Mouse (Mus musculus): ENCODE results near the gene Ctf1. TPM values are rescaled to one million over a fixed set of nuclear protein-coding genes. Genes with fewer than 3 reads are reported as not detected.

Ctf1 gene
- polyA plus RNA-seq (2014; fragmentation: Illumina TruSeq; extraction: RNeasy Lipid Tissue Mini Kit (QIAGEN cat#74804); ENCODE audit: low read depth, low replicate concordance), result 5.1 TPM

GRCm38 (mm10) chr7:127712461-127713385, at the start of gene Ctf1:
Ctf1 (plus strand) TSS chr7:127712736.

GRCm38 (mm10) chr7:127708207-127709078, 4.1 kb upstream of the Ctf1 start, which contains the start of gene Bcl7c:
Bcl7c (minus strand) TSS chr7:127708933.

GRCm38 (mm10) chr7:127732066-127732465, 19.5 kb downstream of the Ctf1 start, which contains the start of gene Ctf2:
Ctf2 (minus strand) TSS chr7:127732166.

GRCm38 (mm10) chr7:127744366-127745045, 32.0 kb downstream of the Ctf1 start, which contains the start of gene Fbxl19:
Fbxl19 (plus strand) TSS chr7:127744543.

Other genes starting within 250 kb of the Ctf1 start
- 12.3 TPM for gene Fbrs, start 233.5 kb upstream of the Ctf1 start, polyA plus RNA-seq (2014; fragmentation: Illumina TruSeq; extraction: RNeasy Lipid Tissue Mini Kit (QIAGEN cat#74804); ENCODE audit: low read depth, low replicate concordance)
- 6.5 TPM for gene Srcap, start 200.8 kb upstream of the Ctf1 start, polyA plus RNA-seq (2014; fragmentation: Illumina TruSeq; extraction: RNeasy Lipid Tissue Mini Kit (QIAGEN cat#74804); ENCODE audit: low read depth, low replicate concordance)
- 4.6 TPM for gene Gm42715, start 193.2 kb upstream of the Ctf1 start, polyA plus RNA-seq (2014; fragmentation: Illumina TruSeq; extraction: RNeasy Lipid Tissue Mini Kit (QIAGEN cat#74804); ENCODE audit: low read depth, low replicate concordance)
- not detected for gene Tmem265, start 151.3 kb upstream of the Ctf1 start, polyA plus RNA-seq (2014; fragmentation: Illumina TruSeq; extraction: RNeasy Lipid Tissue Mini Kit (QIAGEN cat#74804); ENCODE audit: low read depth, low replicate concordance)
- 445 TPM for gene Phkg2, start 139.4 kb upstream of the Ctf1 start, polyA plus RNA-seq (2014; fragmentation: Illumina TruSeq; extraction: RNeasy Lipid Tissue Mini Kit (QIAGEN cat#74804); ENCODE audit: low read depth, low replicate concordance)
- 22.2 TPM for gene Ccdc189, start 124.1 kb upstream of the Ctf1 start, polyA plus RNA-seq (2014; fragmentation: Illumina TruSeq; extraction: RNeasy Lipid Tissue Mini Kit (QIAGEN cat#74804); ENCODE audit: low read depth, low replicate concordance)
- gene Rnf40, start 124.0 kb upstream of the Ctf1 start, polyA plus RNA-seq (2014; fragmentation: Illumina TruSeq; extraction: RNeasy Lipid Tissue Mini Kit (QIAGEN cat#74804); ENCODE audit: low read depth, low replicate concordance), result 6.3 TPM
- gene Zfp629, start 96.9 kb upstream of the Ctf1 start, polyA plus RNA-seq (2014; fragmentation: Illumina TruSeq; extraction: RNeasy Lipid Tissue Mini Kit (QIAGEN cat#74804); ENCODE audit: low read depth, low replicate concordance), result 7.4 TPM
- 3.0 TPM for gene Bcl7c, start 3.8 kb upstream of the Ctf1 start, polyA plus RNA-seq (2014; fragmentation: Illumina TruSeq; extraction: RNeasy Lipid Tissue Mini Kit (QIAGEN cat#74804); ENCODE audit: low read depth, low replicate concordance)
- gene Ctf2, start 19.4 kb downstream of the Ctf1 start, polyA plus RNA-seq (2014; fragmentation: Illumina TruSeq; extraction: RNeasy Lipid Tissue Mini Kit (QIAGEN cat#74804); ENCODE audit: low read depth, low replicate concordance), result not detected
- gene Fbxl19, start 31.8 kb downstream of the Ctf1 start, polyA plus RNA-seq (2014; fragmentation: Illumina TruSeq; extraction: RNeasy Lipid Tissue Mini Kit (QIAGEN cat#74804); ENCODE audit: low read depth, low replicate concordance), result 2.2 TPM
- gene Orai3, start 57.1 kb downstream of the Ctf1 start, polyA plus RNA-seq (2014; fragmentation: Illumina TruSeq; extraction: RNeasy Lipid Tissue Mini Kit (QIAGEN cat#74804); ENCODE audit: low read depth, low replicate concordance), result 1.1 TPM
- gene Setd1a, start 63.9 kb downstream of the Ctf1 start, polyA plus RNA-seq (2014; fragmentation: Illumina TruSeq; extraction: RNeasy Lipid Tissue Mini Kit (QIAGEN cat#74804); ENCODE audit: low read depth, low replicate concordance), result 7.2 TPM
- gene Gm49388, start 72.9 kb downstream of the Ctf1 start, polyA plus RNA-seq (2014; fragmentation: Illumina TruSeq; extraction: RNeasy Lipid Tissue Mini Kit (QIAGEN cat#74804); ENCODE audit: low read depth, low replicate concordance), result not detected
- 1.9 TPM for gene Hsd3b7, start 87.9 kb downstream of the Ctf1 start, polyA plus RNA-seq (2014; fragmentation: Illumina TruSeq; extraction: RNeasy Lipid Tissue Mini Kit (QIAGEN cat#74804); ENCODE audit: low read depth, low replicate concordance)
- gene Stx4a, start 111.6 kb downstream of the Ctf1 start, polyA plus RNA-seq (2014; fragmentation: Illumina TruSeq; extraction: RNeasy Lipid Tissue Mini Kit (QIAGEN cat#74804); ENCODE audit: low read depth, low replicate concordance), result 3.1 TPM
- gene Stx1b, start 111.8 kb downstream of the Ctf1 start, polyA plus RNA-seq (2014; fragmentation: Illumina TruSeq; extraction: RNeasy Lipid Tissue Mini Kit (QIAGEN cat#74804); ENCODE audit: low read depth, low replicate concordance), result 0.49 TPM
- gene Zfp646, start 163.5 kb downstream of the Ctf1 start, polyA plus RNA-seq (2014; fragmentation: Illumina TruSeq; extraction: RNeasy Lipid Tissue Mini Kit (QIAGEN cat#74804); ENCODE audit: low read depth, low replicate concordance), result 21.3 TPM
- gene Zfp668, start 164.1 kb downstream of the Ctf1 start, polyA plus RNA-seq (2014; fragmentation: Illumina TruSeq; extraction: RNeasy Lipid Tissue Mini Kit (QIAGEN cat#74804); ENCODE audit: low read depth, low replicate concordance), result 0.91 TPM
- gene Prss53, start 178.2 kb downstream of the Ctf1 start, polyA plus RNA-seq (2014; fragmentation: Illumina TruSeq; extraction: RNeasy Lipid Tissue Mini Kit (QIAGEN cat#74804); ENCODE audit: low read depth, low replicate concordance), result not detected
- gene Gm21974, start 182.7 kb downstream of the Ctf1 start, polyA plus RNA-seq (2014; fragmentation: Illumina TruSeq; extraction: RNeasy Lipid Tissue Mini Kit (QIAGEN cat#74804); ENCODE audit: low read depth, low replicate concordance), result not detected
- gene Vkorc1, start 182.9 kb downstream of the Ctf1 start, polyA plus RNA-seq (2014; fragmentation: Illumina TruSeq; extraction: RNeasy Lipid Tissue Mini Kit (QIAGEN cat#74804); ENCODE audit: low read depth, low replicate concordance), result 12.4 TPM
- 0.62 TPM for gene Bckdk, start 191.3 kb downstream of the Ctf1 start, polyA plus RNA-seq (2014; fragmentation: Illumina TruSeq; extraction: RNeasy Lipid Tissue Mini Kit (QIAGEN cat#74804); ENCODE audit: low read depth, low replicate concordance)
- gene Kat8, start 199.8 kb downstream of the Ctf1 start, polyA plus RNA-seq (2014; fragmentation: Illumina TruSeq; extraction: RNeasy Lipid Tissue Mini Kit (QIAGEN cat#74804); ENCODE audit: low read depth, low replicate concordance), result 52.0 TPM
- not detected for gene Prss8, start 217.4 kb downstream of the Ctf1 start, polyA plus RNA-seq (2014; fragmentation: Illumina TruSeq; extraction: RNeasy Lipid Tissue Mini Kit (QIAGEN cat#74804); ENCODE audit: low read depth, low replicate concordance)
- not detected for gene Prss36, start 234.0 kb downstream of the Ctf1 start, polyA plus RNA-seq (2014; fragmentation: Illumina TruSeq; extraction: RNeasy Lipid Tissue Mini Kit (QIAGEN cat#74804); ENCODE audit: low read depth, low replicate concordance)

Data from testis, adult 10 weeks (tissue).